Mouse (Mus musculus) central nervous system, embryonic 14 days (tissue): ENCODE data around the gene Gm10392. TPM values are rescaled to one million over a fixed set of nuclear protein-coding genes. Genes with fewer than 3 reads are reported as not detected.

ENCODE experiments used
- polyA plus RNA-seq: library from polyadenylated mRNA; depleted of rRNA; stranded (reverse); fragments of >200 nt; gene quantifications from 2 replicates; pipeline ENCODE4 v1.2.3, GENCODE M21; 2012; rRNA removed

Gene Gm10392
- polyA plus RNA-seq = not detected in 2 replicates

DNA sequence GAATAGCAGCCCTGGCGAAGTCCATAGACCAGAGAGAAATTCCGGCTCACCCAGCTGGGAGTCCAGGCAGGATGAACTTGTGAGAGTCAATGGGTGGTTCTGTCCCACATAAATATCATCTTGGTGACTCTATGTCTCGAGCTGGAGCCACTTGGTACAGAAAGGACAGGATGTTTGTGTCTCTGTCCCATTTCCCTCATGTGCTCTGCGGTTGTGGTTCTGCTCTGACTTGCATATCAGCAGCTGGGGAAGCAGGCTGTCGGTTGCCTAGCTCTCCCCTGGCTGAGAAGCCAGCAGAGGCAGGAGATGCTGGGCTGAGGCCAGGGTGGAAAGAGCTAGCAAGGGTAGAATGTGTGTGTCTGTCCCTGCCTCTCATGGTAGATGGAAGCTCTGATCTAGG is at the start of gene Gm10392:
Gene Gm10392 (minus strand): TSS at position 156 of the 400 bp plus-strand sequence.

GRCm38 (mm10) chr11:77515637-77516552 is 3.1 kb downstream of the Gm10392 start, which contains the start of gene Trp53i13:
Gene Trp53i13 (minus strand): TSS chr11:77515980.

DNA sequence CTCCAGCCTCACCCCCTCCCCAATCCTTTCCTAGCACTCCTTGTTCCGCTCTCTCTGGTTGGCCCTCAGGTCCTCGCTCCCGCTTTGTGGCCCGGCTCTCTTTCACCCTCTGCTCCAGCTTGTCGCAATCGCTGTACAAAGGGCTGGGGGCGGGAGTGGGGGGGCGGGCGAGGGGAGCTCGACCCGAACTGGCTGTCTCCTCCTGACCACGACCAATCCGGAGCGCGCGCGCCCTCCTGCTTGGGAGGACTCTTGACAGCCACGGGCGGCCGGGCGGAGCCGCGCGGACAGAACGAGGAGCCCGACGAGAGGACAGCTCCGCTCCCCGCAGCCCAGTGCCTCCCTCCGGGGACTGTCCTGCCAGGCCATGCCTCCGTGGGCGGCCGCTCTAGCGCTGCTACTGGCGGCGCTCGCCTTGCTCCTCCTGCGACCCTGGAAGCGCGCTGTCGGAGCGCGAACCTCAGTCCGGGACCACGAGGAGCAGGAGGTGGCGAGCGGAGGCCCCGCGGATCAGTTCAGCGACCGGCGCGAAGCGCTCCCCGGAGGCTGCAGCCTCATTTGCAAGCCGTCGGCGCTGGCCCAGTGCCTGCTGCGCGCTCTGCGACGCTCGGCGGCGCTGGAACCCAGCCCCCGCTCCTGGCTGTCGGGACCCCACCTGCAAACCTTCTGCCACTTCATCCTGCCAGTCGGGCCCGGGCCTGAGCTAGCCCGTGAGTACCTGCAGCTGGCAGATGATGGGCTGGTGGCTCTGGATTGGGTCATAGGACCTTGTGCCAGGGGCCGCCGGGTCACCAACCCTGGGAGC is 4.0 kb downstream of the Gm10392 start, which contains the start of gene Abhd15:
Gene Abhd15 (plus strand): TSS at position 290 of the 805 bp plus-strand sequence.

GRCm38 (mm10) chr11:77493512-77494343 is 25.3 kb downstream of the Gm10392 start, which contains the start of gene Git1:
Gene Git1 (plus strand): TSS chr11:77493562.

GRCm38 (mm10) chr11:77489591-77490235 is 29.3 kb downstream of the Gm10392 start, which contains the start of gene Ankrd13b:
Gene Ankrd13b (minus strand): TSS chr11:77489678.

Other genes starting within 250 kb of the Gm10392 start
- gene Coro6, start 56.8 kb downstream of the Gm10392 start, polyA plus RNA-seq = 1.5 and 2.7 TPM in 2 replicates
- 247 and 265 TPM in 2 replicates for gene Ankrd13b, start 29.5 kb downstream of the Gm10392 start, polyA plus RNA-seq
- 81.5 and 84.9 TPM in 2 replicates for gene Git1, start 25.6 kb downstream of the Gm10392 start, polyA plus RNA-seq
- 0.43 and 0.55 TPM in 2 replicates for gene Abhd15, start 4.1 kb downstream of the Gm10392 start, polyA plus RNA-seq
- 14.1 and 20.4 TPM in 2 replicates for gene Trp53i13, start 3.2 kb downstream of the Gm10392 start, polyA plus RNA-seq
- gene Taok1, start 88.6 kb upstream of the Gm10392 start, polyA plus RNA-seq = 19.0 and 21.7 TPM in 2 replicates
- gene Nufip2, start 167.0 kb upstream of the Gm10392 start, polyA plus RNA-seq = 15.4 and 16.1 TPM in 2 replicates
- 0.26 TPM in 1 of 2 replicates, not detected in the other for gene Cryba1, start 206.1 kb upstream of the Gm10392 start, polyA plus RNA-seq
- gene Myo18a, start 244.0 kb upstream of the Gm10392 start, polyA plus RNA-seq = 38.3 and 43.1 TPM in 2 replicates